Mouse (Mus musculus) heart, embryonic 15.5 days (tissue): ENCODE measurements around the gene Ren1. TPM values are rescaled to one million over a fixed set of nuclear protein-coding genes. Genes with fewer than 3 reads are reported as not detected.

Experiments
- ATAC-seq: fragments of 200-750 bp; cut with Nextera tagmentation; replicated peaks from 2 replicates; pipeline ENCODE4 v1.8.0; 2017; ENCODE audit warnings: low read depth, moderate TSS enrichment; ENCODE audit not compliant: insufficient number of reproducible peaks, insufficient read depth, low FRiP score
- H3K27ac ChIP-seq: fragments of 300-500 bp; sonication (generic); 2 replicates; pipeline ENCODE4 v1.5.1; 2015; ENCODE audit warnings: mild to moderate bottlenecking, inconsistent platforms
- H3K27me3 ChIP-seq: fragments of 300-500 bp; sonication (generic); 2 replicates; pipeline ENCODE4 v1.6.1; 2015; ENCODE audit warnings: inconsistent platforms
- H3K36me3 ChIP-seq: fragments of 300-500 bp; sonication (generic); 2 replicates; pipeline ENCODE4 v1.6.1; 2015; ENCODE audit warnings: mild to moderate bottlenecking, inconsistent platforms
- H3K4me1 ChIP-seq: fragments of 300-500 bp; sonication (generic); replicated peaks from 2 replicates; pipeline ENCODE4 v1.6.1; 2015; ENCODE audit warnings: inconsistent platforms
- H3K4me2 ChIP-seq: fragments of 300-500 bp; sonication (generic); 2 replicates; pipeline ENCODE4 v1.6.1; 2015; ENCODE audit warnings: inconsistent platforms, mild to moderate bottlenecking, moderate library complexity
- H3K4me3 ChIP-seq: fragments of 300-500 bp; sonication (generic); 2 replicates; pipeline ENCODE4 v1.5.1; 2015; ENCODE audit warnings: mild to moderate bottlenecking, inconsistent platforms
- H3K9ac ChIP-seq: fragments of 300-500 bp; sonication (generic); 2 replicates; pipeline ENCODE4 v1.6.1; 2015; ENCODE audit warnings: mild to moderate bottlenecking, inconsistent platforms
- H3K9me3 ChIP-seq: fragments of 300-500 bp; sonication (generic); replicated peaks from 2 replicates; pipeline ENCODE4 v1.6.1; 2016; ENCODE audit warnings: inconsistent platforms
- WGBS: fragments of 180-500 bp; shearing (Covaris S2); methylation state at CpG from one replicate; pipeline ENCODE4 v1.1.7; 2015; ENCODE audit warnings: mixed read lengths; 5-methylcytosine and 5-hydroxymethylcytosine counted together
- polyA plus RNA-seq: library from polyadenylated mRNA; unstranded; fragments of >200 nt; fragmentation: Nextera tagmentation; extraction: Ambion mirVana; gene quantifications from 2 replicates; pipeline ENCODE4 v1.2.1, GENCODE M21; 2015

Ren1 gene
- 0.30 and 2.2 TPM in 2 replicates for polyA plus RNA-seq

DNA sequence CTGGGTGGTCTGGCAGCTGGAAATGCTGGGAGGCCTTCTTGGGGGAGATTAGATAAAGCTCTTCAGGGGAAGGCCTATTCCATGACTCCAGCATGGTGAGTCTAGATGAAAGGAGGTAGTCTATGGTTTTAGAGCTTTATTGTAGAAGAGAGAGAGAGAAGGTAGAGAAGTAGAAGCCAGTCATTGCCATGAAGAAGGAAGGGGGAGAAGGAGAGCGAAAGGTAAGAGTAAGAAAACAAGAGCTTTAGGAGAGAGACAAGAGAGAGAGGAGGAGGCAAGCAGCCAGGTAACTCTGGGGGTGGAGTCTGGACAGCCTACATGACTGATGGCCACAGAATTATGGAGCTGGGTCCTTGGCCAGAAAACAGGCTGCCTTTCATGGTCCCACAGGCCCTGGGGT, at the start of gene Ren1:
Ren1 (plus strand) TSS at position 301 of the 400 bp plus-strand sequence.
- H3K36me3 ChIP-seq = no peaks in the 10 kb centered on the region
- no peak within 1 kb of the TSS for H3K4me2 ChIP-seq
- H3K27ac ChIP-seq = no peak within 1 kb of the TSS
- no peak within 1 kb of the TSS for H3K4me3 ChIP-seq
- H3K9me3 ChIP-seq = no peaks in the 10 kb centered on the region
- peaks cover 21% of the 10 kb centered on the region for H3K27me3 ChIP-seq
- H3K4me1 ChIP-seq = peaks cover 9% of the 10 kb centered on the region
- 89% methylated on average over 1 of the region's 1 CpGs for WGBS
- ATAC-seq = no peak
- no peak within 1 kb of the TSS for H3K9ac ChIP-seq

DNA sequence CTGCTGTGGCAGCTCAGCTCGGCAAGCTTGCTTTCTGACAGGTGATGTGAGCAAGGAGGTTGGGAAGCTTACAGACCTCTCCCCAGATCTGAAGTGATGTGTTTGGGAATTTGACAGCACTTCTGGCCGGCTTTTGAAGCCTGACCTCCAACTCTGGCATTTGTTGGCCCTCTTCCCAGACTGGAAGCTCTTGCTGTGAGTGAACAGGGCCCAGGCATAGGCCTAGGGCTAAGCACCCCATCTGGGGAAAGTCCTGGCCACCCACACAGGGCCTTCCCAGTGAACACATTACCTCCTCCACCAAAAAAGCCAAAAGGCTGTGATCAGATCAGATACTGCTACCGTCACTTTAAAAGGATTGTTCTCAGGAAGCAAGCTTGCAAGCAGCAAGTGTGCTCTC, 47.8 kb upstream of the Ren1 start:
- H3K27ac ChIP-seq = peak overlapping the region; percentile 83

DNA sequence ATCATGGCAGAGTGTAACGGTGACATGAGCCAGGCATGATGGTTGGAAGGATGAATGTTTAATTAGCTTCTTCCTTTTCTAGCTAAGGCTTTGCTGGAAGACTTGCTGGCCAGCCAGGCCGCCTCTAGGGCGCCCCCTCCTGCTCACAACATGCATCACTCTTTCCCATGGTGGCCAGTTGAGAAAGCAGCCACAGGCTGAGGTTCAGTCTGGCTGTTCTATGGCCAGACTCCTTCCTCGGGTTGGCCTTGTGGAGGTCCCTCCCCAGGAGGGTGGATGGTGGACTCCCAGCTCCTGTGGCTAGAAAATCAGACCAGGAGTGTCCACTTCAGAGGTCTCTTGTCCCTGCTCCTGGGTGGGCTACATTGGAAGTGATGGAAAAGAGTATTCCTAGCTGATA, 43.5 kb upstream of the Ren1 start:
- H3K4me2 ChIP-seq = no peak overlapping the region
- no peaks in the 10 kb centered on the region for H3K36me3 ChIP-seq
- 0 out of 2 replicates have a peak, but pooled peaks cover 3% of the 10 kb centered on the region for H3K27me3 ChIP-seq
- H3K4me3 ChIP-seq = no peak overlapping the region
- 9% methylated on average over 4 of the region's 4 CpGs for WGBS
- no peak for ATAC-seq
- H3K9me3 ChIP-seq = no peaks in the 10 kb centered on the region
- no peak overlapping the region for H3K9ac ChIP-seq
- 0 out of 2 replicates have a peak overlapping the region, but pooled peaks have one; percentile 31 for H3K27ac ChIP-seq
- H3K4me1 ChIP-seq = peaks cover 18% of the 10 kb centered on the region

More for the DNA sequence above, 47.8 kb upstream of the Ren1 start:
- Histone ChIP-seq H3K4me3 (no peak overlapping the region), H3K36me3 (no peaks in the 10 kb centered on the region), H3K4me2 (no peak overlapping the region), H3K9me3 (no peaks in the 10 kb centered on the region), H3K27me3 (no peaks in the 10 kb centered on the region), H3K9ac (no peak overlapping the region), H3K4me1 (peaks cover 32% of the 10 kb centered on the region)
- 8% methylated on average over 3 of the region's 3 CpGs for WGBS
- ATAC-seq = peak; percentile 70

DNA sequence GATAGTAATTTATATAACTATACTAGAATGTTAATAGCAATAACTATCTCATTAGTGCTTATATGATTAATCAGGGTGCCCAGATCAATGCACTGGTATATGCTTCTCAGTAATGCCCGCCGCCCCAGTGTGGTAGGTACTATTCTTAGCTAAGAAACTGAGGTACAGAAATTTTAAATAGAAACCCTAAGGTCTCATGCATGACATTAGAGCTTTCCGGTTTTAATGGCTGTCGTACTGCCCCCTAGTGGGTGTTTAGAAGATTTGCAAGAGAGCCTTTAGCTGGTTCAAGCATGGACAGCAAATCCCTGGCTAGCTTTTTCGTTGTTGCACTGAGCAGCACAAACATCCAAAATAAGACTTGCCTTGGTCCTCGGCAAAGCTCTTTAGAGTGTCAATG, 43.0 kb upstream of the Ren1 start:
- Histone ChIP-seq H3K27me3 (0 out of 2 replicates have a peak, but pooled peaks cover 3% of the 10 kb centered on the region), H3K36me3 (no peaks in the 10 kb centered on the region), H3K9ac (no peak overlapping the region), H3K4me1 (peaks cover 17% of the 10 kb centered on the region), H3K9me3 (no peaks in the 10 kb centered on the region), H3K4me3 (no peak overlapping the region), H3K27ac (no peak overlapping the region), H3K4me2 (no peak overlapping the region)
- ATAC-seq = no peak
- WGBS = 9% methylated on average over 6 of the region's 6 CpGs

DNA sequence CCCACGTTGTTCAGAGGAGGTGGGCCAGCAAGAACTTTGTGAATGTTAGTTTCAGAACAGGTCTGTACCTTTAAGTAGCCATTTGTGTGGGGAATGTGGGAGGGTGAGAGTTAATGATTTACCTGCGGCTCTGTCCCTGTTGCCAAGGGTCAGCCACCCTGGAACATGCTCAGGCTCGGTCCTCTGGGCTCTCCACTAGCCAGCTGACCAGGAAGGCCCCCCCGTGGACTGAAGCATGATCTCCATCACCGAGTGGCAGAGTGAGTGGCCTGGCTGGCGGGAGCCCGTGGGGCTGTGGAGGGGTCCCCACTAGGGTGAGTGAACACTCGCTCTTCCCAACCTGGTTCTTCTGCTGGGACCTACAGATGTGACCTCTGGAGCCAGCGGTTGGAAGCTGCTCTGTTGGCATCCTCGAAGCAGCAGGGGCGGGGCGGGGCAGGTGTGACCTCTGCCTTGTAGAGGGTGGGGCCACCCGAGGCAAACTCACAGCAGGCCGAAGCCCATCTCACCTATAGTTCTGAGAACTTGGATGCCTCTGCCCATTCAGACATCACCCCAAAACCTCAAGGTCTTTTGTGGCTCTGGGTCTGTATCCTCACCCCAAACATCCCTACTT, 40.5 kb upstream of the Ren1 start, which contains the start of gene Golt1a:
Golt1a (plus strand) TSS at position 149 of the 616 bp plus-strand sequence.
- Histone ChIP-seq H3K4me3 (no peak within 1 kb of the TSS), H3K27me3 (0 out of 2 replicates have a peak, but pooled peaks cover 3% of the 10 kb centered on the region), H3K9ac (no peak within 1 kb of the TSS), H3K9me3 (no peaks in the 10 kb centered on the region), H3K36me3 (no peaks in the 10 kb centered on the region), H3K4me2 (no peak within 1 kb of the TSS), H3K4me1 (peaks cover 8% of the 10 kb centered on the region), H3K27ac (no peak within 1 kb of the TSS)
- ATAC-seq = no peak; the same call in 1 of the 2 replicates
- 68% methylated on average over 14 of the region's 14 CpGs for WGBS

DNA sequence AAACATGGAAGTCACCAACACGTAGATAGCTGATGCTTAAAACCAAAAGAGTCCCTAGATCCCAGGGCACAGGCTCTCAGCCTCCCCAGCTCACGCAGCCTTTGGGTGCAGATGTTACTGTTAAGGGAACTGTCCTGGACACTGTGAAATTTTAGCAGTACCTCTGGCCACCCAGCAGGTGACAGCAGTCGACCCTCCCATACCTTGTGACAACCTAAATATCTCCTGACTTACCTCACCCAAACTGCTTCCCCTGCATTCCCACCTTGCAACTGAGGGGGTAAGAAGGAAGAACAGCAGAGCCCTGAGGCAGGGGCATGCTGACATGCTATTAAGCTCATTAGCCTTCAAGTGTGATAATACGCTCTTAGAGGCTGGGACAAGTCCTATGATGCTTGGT, 39.1 kb upstream of the Ren1 start:
- no peak for ATAC-seq
- H3K27ac ChIP-seq = no peak overlapping the region
- 59% methylated on average over 4 of the region's 4 CpGs for WGBS
- H3K36me3 ChIP-seq = no peaks in the 10 kb centered on the region
- 0 out of 2 replicates have a peak, but pooled peaks cover 3% of the 10 kb centered on the region for H3K27me3 ChIP-seq
- no peak overlapping the region for H3K4me3 ChIP-seq
- H3K9me3 ChIP-seq = no peaks in the 10 kb centered on the region
- peaks cover 8% of the 10 kb centered on the region for H3K4me1 ChIP-seq
- no peak overlapping the region for H3K4me2 ChIP-seq
- no peak overlapping the region for H3K9ac ChIP-seq

DNA sequence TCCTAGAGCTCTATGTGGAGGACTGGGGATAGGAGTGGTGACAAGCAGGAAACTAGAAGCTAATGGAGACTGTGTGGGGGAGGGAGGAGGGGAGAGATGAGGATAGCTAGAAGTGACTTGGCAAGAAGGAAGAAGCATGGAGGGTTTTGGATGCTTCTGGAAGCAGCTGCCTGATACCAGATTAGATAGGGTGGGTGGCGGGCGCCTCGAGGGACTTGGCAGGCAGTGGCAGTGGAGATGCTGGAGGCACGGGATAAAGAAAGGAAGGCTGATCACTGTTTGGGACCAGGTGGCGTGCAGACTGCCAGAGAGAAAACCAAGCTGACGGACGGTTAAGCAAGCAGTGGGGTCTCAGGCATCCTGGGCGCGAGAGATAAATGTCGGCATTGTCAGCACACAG, 38.4 kb upstream of the Ren1 start:
- no peak overlapping the region for H3K4me2 ChIP-seq
- H3K9ac ChIP-seq = no peak overlapping the region
- H3K4me1 ChIP-seq = peaks cover 6% of the 10 kb centered on the region
- no peak overlapping the region for H3K4me3 ChIP-seq
- no peaks in the 10 kb centered on the region for H3K36me3 ChIP-seq
- 0 out of 2 replicates have a peak, but pooled peaks cover 3% of the 10 kb centered on the region for H3K27me3 ChIP-seq
- ATAC-seq = no peak
- no peaks in the 10 kb centered on the region for H3K9me3 ChIP-seq
- no peak overlapping the region for H3K27ac ChIP-seq
- WGBS = 14% methylated on average over 10 of the region's 10 CpGs

DNA sequence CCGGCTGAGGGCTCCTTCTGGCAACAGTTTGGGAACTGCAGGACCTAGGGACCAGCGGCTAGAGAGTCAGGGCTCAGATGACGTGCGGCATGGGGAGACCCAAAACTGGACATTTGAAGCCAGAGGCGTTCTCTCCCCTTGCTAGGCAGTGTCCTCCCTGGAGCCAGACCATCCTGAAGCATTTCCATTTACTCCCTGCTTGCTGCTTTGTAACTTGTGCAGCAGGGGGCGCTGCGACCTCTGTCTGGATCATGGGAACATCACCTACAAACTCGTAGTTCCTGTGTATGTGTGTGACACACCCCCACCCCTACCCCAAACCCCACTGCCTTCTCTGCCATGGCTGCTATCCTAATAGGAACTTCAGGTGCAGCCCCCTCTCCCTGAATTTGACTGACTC, 35.9 kb upstream of the Ren1 start:
- Histone ChIP-seq H3K4me1 (peaks cover 3% of the 10 kb centered on the region), H3K4me2 (no peak overlapping the region), H3K4me3 (no peak overlapping the region), H3K36me3 (no peaks in the 10 kb centered on the region), H3K9ac (no peak overlapping the region), H3K27ac (no peak overlapping the region), H3K27me3 (0 out of 2 replicates have a peak, but pooled peaks cover 3% of the 10 kb centered on the region), H3K9me3 (0 out of 2 replicates have a peak, but pooled peaks cover 3% of the 10 kb centered on the region)
- WGBS = 23% methylated on average over 8 of the region's 8 CpGs
- no peak for ATAC-seq

DNA sequence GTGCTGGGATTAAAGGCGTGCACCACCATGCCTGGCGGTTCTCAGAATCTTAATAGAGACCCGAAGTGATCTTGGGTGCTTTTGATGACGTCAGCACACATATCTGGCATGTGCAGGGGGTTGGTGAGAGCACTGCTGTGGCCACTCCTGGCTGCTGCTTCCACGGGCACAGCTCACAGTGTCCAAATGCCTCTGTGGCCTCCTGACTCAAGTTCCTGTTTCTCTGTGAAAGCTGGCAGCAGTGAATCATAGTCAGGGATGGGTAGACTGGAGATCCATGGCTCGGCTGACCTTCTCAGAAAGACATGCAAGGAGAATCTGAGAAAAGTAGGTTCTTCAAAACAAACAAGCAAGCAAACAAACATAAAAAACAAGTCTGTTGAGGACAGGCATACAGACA, 34.5 kb upstream of the Ren1 start:
- Histone ChIP-seq H3K4me2 (no peak overlapping the region), H3K4me3 (no peak overlapping the region), H3K27ac (no peak overlapping the region), H3K27me3 (no peaks in the 10 kb centered on the region), H3K4me1 (peaks cover 3% of the 10 kb centered on the region), H3K36me3 (no peaks in the 10 kb centered on the region), H3K9me3 (0 out of 2 replicates have a peak, but pooled peaks cover 3% of the 10 kb centered on the region), H3K9ac (no peak overlapping the region)
- WGBS = 69% methylated on average over 6 of the region's 6 CpGs
- no peak for ATAC-seq

DNA sequence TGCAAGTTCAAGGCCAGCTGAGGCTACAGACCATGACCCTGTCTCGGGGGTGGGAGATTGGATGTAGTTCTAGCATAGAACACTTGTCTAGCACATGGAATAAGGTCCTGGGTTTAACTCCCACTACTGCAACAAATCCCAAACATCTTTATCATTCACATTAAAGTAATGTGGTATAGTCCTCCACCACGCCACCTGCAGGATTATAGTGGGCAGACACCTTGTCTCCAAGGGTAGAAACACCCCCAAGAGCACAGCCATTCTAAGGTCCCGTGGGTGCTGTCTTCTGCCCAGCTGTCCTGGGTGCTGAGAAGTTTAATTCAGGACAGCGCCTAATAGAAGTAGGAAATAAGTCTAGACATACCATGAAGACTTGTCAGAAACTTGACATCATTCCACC, 33.7 kb upstream of the Ren1 start:
- Histone ChIP-seq H3K36me3 (no peaks in the 10 kb centered on the region), H3K4me3 (no peak overlapping the region), H3K4me2 (no peak overlapping the region), H3K9ac (no peak overlapping the region), H3K4me1 (peaks cover 3% of the 10 kb centered on the region), H3K27me3 (no peaks in the 10 kb centered on the region), H3K9me3 (0 out of 2 replicates have a peak, but pooled peaks cover 3% of the 10 kb centered on the region), H3K27ac (no peak overlapping the region)
- WGBS = 80% methylated on average over 4 of the region's 4 CpGs
- no peak for ATAC-seq

DNA sequence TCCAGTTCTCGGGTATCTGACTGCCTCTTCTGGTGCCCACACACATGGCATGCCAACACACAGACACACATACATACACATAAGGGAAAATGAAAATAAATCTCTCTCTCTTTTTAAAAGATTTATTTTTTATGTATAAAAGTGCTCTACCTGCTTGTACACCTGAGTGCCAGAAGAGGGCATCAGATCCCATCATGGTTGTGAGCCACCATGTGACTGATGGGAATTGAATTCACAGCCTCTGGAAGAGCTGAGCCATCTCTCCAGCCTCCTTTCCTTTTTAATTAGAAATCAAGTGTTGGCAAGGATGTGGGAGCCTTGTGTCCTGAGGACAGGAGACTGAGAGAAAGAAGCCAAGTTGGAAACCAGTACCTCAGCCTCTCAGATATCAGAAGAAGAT, 33.2 kb upstream of the Ren1 start:
- WGBS = 78% methylated on average over 1 of the region's 1 CpGs
- Histone ChIP-seq H3K4me2 (no peak overlapping the region), H3K36me3 (no peaks in the 10 kb centered on the region), H3K9ac (no peak overlapping the region), H3K27me3 (no peaks in the 10 kb centered on the region), H3K4me1 (peaks cover under 1% of the 10 kb centered on the region; the same call in 1 of the 2 replicates), H3K9me3 (0 out of 2 replicates have a peak, but pooled peaks cover 3% of the 10 kb centered on the region), H3K27ac (no peak overlapping the region), H3K4me3 (no peak overlapping the region)
- no peak for ATAC-seq
